In the genomic region with DNA sequence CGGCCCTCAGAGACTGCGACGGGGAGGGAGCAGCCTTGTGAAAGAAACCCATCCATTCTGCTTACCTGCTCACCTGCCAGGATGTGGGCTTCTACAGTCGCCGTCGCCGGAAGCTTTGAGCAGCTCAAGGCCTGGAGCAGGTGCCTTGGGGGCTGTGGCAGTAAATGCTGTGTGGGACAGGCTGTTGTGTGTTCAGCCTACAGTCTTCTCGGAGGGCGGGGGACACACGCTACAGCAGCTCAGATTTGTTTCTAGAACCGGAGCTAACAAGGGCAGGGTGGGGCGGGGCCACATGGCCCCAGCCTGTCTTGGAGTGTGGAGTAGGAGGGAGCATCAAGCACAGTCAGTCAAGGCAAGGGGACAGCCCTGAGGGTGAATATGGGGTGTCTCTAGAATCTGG, we compare ENCODE assay signal across 9 mouse cellular contexts. TPM values are rescaled to one million over a fixed set of nuclear protein-coding genes. Genes with fewer than 3 reads are reported as not detected.
DNase-seq lines count a peak whose midpoint lies in the region; TF ChIP-seq lines count a peak whose summit lies in the region.
"Had no signal": no experiment of that assay in that cellular context is flagged by ENCODE, and none has a peak within 500 bp of the region (broad histone marks: within the 10 kb centered on the region; RNA-seq: fewer than 3 reads in every experiment).

Gene Il34 (minus strand): TSS at position 256 of the 400 bp plus-strand sequence.

- no peak for TF ChIP-seq POLR2A in cerebellum, adult 2 months (IDR thresholded peaks at IDR 0.05; ENCODE audit: borderline replicate concordance, insufficient read depth, low read length)
- no peak for TF ChIP-seq POLR2A in lung, adult 2 months (IDR thresholded peaks at IDR 0.05; ENCODE audit: borderline replicate concordance, extremely low read depth, low read depth, low read length)
- TF ChIP-seq POLR2A in thymus, adult 2 months (IDR thresholded peaks at IDR 0.05; ENCODE audit: control insufficient read depth, extremely low read depth, insufficient read depth, low read length, poor library complexity) = no peak

- TF ChIP-seq CTCF in cerebellum, adult 2 months (IDR thresholded peaks at IDR 0.05; ENCODE audit: borderline replicate concordance, insufficient read depth, low read depth, low read length) = no peak
- no peak for TF ChIP-seq CTCF in lung, adult 2 months (IDR thresholded peaks at IDR 0.05; ENCODE audit: insufficient read depth, low read length)
- 0 out of 2 replicates have a peak, but pooled peaks have one; percentile 30 for TF ChIP-seq CTCF in thymus, adult 2 months (IDR thresholded peaks at IDR 0.05; ENCODE audit: borderline replicate concordance, control insufficient read depth, extremely low read depth, insufficient read depth, low read length, poor library complexity)

- WGBS in cerebellum, adult 2 months = 37% methylated on average over 12 of the region's 12 CpGs
- 30% methylated on average over 12 of the region's 12 CpGs for WGBS in lung, adult 2 months
- 6% methylated on average over 12 of the region's 12 CpGs for WGBS in thymus, adult 2 months

- H3K36me3 ChIP-seq in thymus, adult 2 months (ENCODE audit: control insufficient read depth, insufficient read depth, low read length) = peaks cover 18% of the 10 kb centered on the region

- H3K4me1 ChIP-seq in cerebellum, adult 2 months (ENCODE audit: control insufficient read depth, insufficient read depth, low read length) = no peaks in the 10 kb centered on the region
- peaks cover 10% of the 10 kb centered on the region for H3K4me1 ChIP-seq in lung, adult 2 months (ENCODE audit: control insufficient read depth, insufficient read depth, low read length)
- peaks cover 49% of the 10 kb centered on the region for H3K4me1 ChIP-seq in thymus, adult 2 months (replicated peaks; ENCODE audit: control insufficient read depth, insufficient read depth, low read length)

- 0 out of 2 replicates have a peak within 1 kb of the TSS, but pooled peaks have one; percentile 13 for H3K27ac ChIP-seq in cerebellum, adult 2 months (ENCODE audit: insufficient read depth, low read length)
- peak within 1 kb of the TSS; percentile 80 for H3K27ac ChIP-seq in thymus, adult 2 months (ENCODE audit: control insufficient read depth, insufficient read depth, low read length)

- no peak within 1 kb of the TSS for H3K4me3 ChIP-seq in cerebellum, adult 2 months (replicated peaks; ENCODE audit: insufficient read depth, low read depth, low read length)
- H3K4me3 ChIP-seq in lung, adult 2 months (replicated peaks; ENCODE audit: extremely low read depth, low read depth, low read length) = peak within 1 kb of the TSS; percentile 64
- H3K4me3 ChIP-seq in thymus, adult 2 months (ENCODE audit: control insufficient read depth, insufficient read depth, low read length) = no peak within 1 kb of the TSS

- no peak for DNase-seq in cerebellum, adult 2 months
- no peak for DNase-seq in cerebellum, adult 11-12 months
- peak; percentile 39 for DNase-seq in lung, adult 2 months
- DNase-seq in lung, postnatal 14 days = no peak
- DNase-seq in kidney, postnatal 14 days = peak; percentile 29
- DNase-seq in thymus, adult 2 months = peak; percentile 79
- no peak for DNase-seq in right cerebral cortex, postnatal 10 days (ENCODE audit: low spot score in 2 of 2)
- DNase-seq in neural tube, embryonic 10.5 days (ENCODE audit: extremely low spot score, low spot score) = no peak
- DNase-seq: right cerebral cortex, postnatal 14 days had no signal

- H3K27me3 ChIP-seq in cerebellum, adult 2 months (ENCODE audit: control insufficient read depth, insufficient read depth, low read length) = no peaks in the 10 kb centered on the region
- no peaks in the 10 kb centered on the region for H3K27me3 ChIP-seq in thymus, adult 2 months (ENCODE audit: control insufficient read depth, insufficient read depth, low read length)

RNA-seq across cellular contexts. Expression of gene Il34, which starts in this region (rescaled TPM):
- polyA plus RNA-seq in cerebellum, adult 2 months (2012; rRNA removed) = 15.8 and 21.1 TPM in 2 replicates
- 35.4 and 40.4 TPM in 2 replicates for polyA plus RNA-seq in lung, adult 2 months (2012; rRNA removed)
- polyA plus RNA-seq in thymus, adult 2 months (2012; rRNA removed) = 23.2 and 29.3 TPM in 2 replicates

Comparison
In these comparisons a context has a peak if more than half of its experiments do, and no peak if none do; other contexts are left out.
1. DNase-seq: peak in lung, adult 2 months (single experiment), kidney, postnatal 14 days (single experiment) and thymus, adult 2 months (single experiment); none in cerebellum, adult 2 months (0 of 2), cerebellum, adult 11-12 months (single experiment), lung, postnatal 14 days (single experiment), right cerebral cortex, postnatal 10 days (0 of 2) and neural tube, embryonic 10.5 days (single experiment).